Mouse (Mus musculus) embryonic facial prominence, embryonic 11.5 days (tissue): ENCODE data around the gene Olfr1501. TPM values are rescaled to one million over a fixed set of nuclear protein-coding genes. Genes with fewer than 3 reads are reported as not detected.
"Not testable (repeated sequence)": the region's sequence is repeated elsewhere in the genome, so short reads cannot be mapped to it uniquely, and the experiment has no call there.

Source experiments
- ATAC-seq: fragments of 200-750 bp; cut with Nextera tagmentation; replicated peaks from 2 replicates; pipeline ENCODE4 v1.8.0; 2017; ENCODE audit warnings: low read depth; ENCODE audit not compliant: insufficient number of reproducible peaks, low FRiP score, low TSS enrichment
- DNase-seq: peaks from one replicate; pipeline ENCODE4 v3.0.0-alpha.2; 2015; ENCODE audit warnings: low spot score
- H3K27ac ChIP-seq: fragments of 300-500 bp; sonication (generic); replicated peaks from 2 replicates; pipeline ENCODE4 v1.5.1; 2014; ENCODE audit warnings: mild to moderate bottlenecking, low read depth, low read length, control low read depth
- H3K27me3 ChIP-seq: fragments of 300-500 bp; sonication (generic); 2 replicates; pipeline ENCODE4 v1.6.1; 2014; ENCODE audit warnings: mild to moderate bottlenecking, low read length, moderate library complexity, mixed read lengths; ENCODE audit not compliant: control insufficient read depth, insufficient read depth
- H3K36me3 ChIP-seq: fragments of 300-500 bp; sonication (generic); replicated peaks from 2 replicates; pipeline ENCODE4 v1.6.1; 2014; ENCODE audit warnings: low read depth, mild to moderate bottlenecking, low read length, moderate library complexity, mixed read lengths; ENCODE audit not compliant: control insufficient read depth, insufficient read depth
- H3K4me1 ChIP-seq: fragments of 300-500 bp; sonication (generic); 2 replicates; pipeline ENCODE4 v1.6.1; 2014; ENCODE audit warnings: low read length, mixed read lengths; ENCODE audit not compliant: control insufficient read depth, insufficient read depth
- H3K4me2 ChIP-seq: fragments of 300-500 bp; sonication (generic); 2 replicates; pipeline ENCODE4 v1.6.1; 2014; ENCODE audit warnings: low read depth, mild to moderate bottlenecking, control low read depth, low read length, moderate library complexity
- H3K4me3 ChIP-seq: fragments of 300-500 bp; sonication (generic); 2 replicates; pipeline ENCODE4 v1.5.1; 2014; ENCODE audit warnings: low read depth, low read length, control low read depth
- H3K9ac ChIP-seq: fragments of 300-500 bp; sonication (generic); replicated peaks from 2 replicates; pipeline ENCODE4 v1.6.1; 2014; ENCODE audit warnings: mild to moderate bottlenecking, control low read depth, low read length
- H3K9me3 ChIP-seq: fragments of 300-500 bp; sonication (generic); replicated peaks from 2 replicates; pipeline ENCODE4 v1.6.1; 2016; ENCODE audit warnings: mild to moderate bottlenecking, low read length, inconsistent platforms, mixed read lengths; ENCODE audit not compliant: control insufficient read depth
- WGBS: fragments of 180-500 bp; shearing (Covaris S2); extraction: QIAGEN DNeasy Blood & Tissue Kit; methylation state at CpG from one replicate; pipeline ENCODE4 v1.1.7; 2014; 5-methylcytosine and 5-hydroxymethylcytosine counted together
- polyA plus RNA-seq: library from polyadenylated mRNA; unstranded; fragments of >200 nt; fragmentation: Nextera tagmentation; extraction: Ambion mirVana; gene quantifications from 2 replicates; pipeline ENCODE4 v1.2.1, GENCODE M21; 2014

The Olfr1501 gene
- polyA plus RNA-seq, 1 experiment from 2014 or later: not detected

DNA sequence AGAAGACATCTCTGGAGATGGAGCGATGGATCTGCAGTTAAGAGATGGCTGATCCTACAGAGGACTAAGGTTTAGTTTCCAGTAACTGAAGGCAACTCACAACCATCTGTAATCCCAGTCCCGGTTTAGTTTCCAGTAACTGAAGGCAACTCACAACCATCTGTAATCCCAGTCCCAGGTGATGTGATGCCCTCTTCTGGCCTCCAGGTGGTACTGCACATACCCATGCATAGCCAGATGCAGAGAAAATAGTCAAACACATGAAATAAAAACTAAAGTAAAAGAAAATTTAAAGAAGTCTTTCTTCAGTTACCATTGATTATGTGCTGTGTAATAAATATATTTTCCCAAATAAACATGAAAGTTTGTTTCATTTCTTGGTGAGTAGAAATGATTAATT lies 37.7 kb downstream of the Olfr1501 start:
- H3K4me2 ChIP-seq: no peak overlapping the region
- no peaks in the 10 kb centered on the region for H3K36me3 ChIP-seq
- 68% methylated on average over 2 of the region's 2 CpGs for WGBS
- H3K27ac ChIP-seq: no peak overlapping the region
- no peaks in the 10 kb centered on the region for H3K4me1 ChIP-seq
- H3K27me3 ChIP-seq: no peaks in the 10 kb centered on the region
- H3K9me3 ChIP-seq: no peaks in the 10 kb centered on the region
- no peak overlapping the region for H3K4me3 ChIP-seq
- DNase-seq (no peak), ATAC-seq (no peak)
- no peak overlapping the region for H3K9ac ChIP-seq

GRCm38 (mm10) chr19:13805486-13805885 lies 45.0 kb downstream of the Olfr1501 start:
- not testable (repeated sequence) for H3K36me3 ChIP-seq, H3K27me3 ChIP-seq, H3K4me2 ChIP-seq, H3K27ac ChIP-seq, DNase-seq, H3K9ac ChIP-seq, H3K9me3 ChIP-seq, H3K4me1 ChIP-seq, H3K4me3 ChIP-seq, ATAC-seq
- WGBS: 72% methylated on average over 1 of the region's 1 CpGs

DNA sequence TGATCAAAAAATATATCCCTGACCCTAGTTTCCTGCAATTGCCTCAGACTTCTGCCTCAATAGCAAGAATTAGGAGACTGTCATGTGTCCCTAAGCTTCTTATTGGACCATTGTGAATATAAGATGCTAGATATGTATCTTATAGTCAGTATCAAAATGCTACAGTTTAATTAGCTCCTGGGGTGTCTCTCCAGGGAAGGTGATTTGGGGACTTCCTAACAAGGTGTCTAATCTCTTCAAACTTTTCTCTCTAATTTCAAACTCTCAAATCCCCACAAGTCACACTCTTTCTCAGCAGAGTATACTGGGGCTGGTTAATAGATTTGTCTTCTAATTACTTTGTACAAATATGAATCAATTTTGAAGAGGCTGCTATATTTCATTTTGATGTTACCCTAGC lies 52.4 kb downstream of the Olfr1501 start, which contains the start of gene Olfr1497:
Gene Olfr1497, minus strand, starts transcription at position 101 of the 400 bp plus-strand sequence.
- Histone ChIP-seq H3K36me3 (no peaks in the 10 kb centered on the region), H3K4me2 (no peak within 1 kb of the TSS), H3K4me1 (no peaks in the 10 kb centered on the region), H3K9ac (no peak within 1 kb of the TSS), H3K27me3 (no peaks in the 10 kb centered on the region), H3K9me3 (no peaks in the 10 kb centered on the region), H3K27ac (no peak within 1 kb of the TSS), H3K4me3 (no peak within 1 kb of the TSS)
- ATAC-seq (no peak), DNase-seq (no peak)

Other genes with a start within 250 kb of the Olfr1501 start
- not detected in 2 replicates for gene Olfr1487, start 233.3 kb downstream of the Olfr1501 start, polyA plus RNA-seq
- not detected in 2 replicates for gene Olfr1489, start 219.1 kb downstream of the Olfr1501 start, polyA plus RNA-seq
- not detected in 2 replicates for gene Olfr1490, start 199.6 kb downstream of the Olfr1501 start, polyA plus RNA-seq
- gene Olfr1491, start 153.4 kb downstream of the Olfr1501 start, polyA plus RNA-seq: not detected in 2 replicates
- gene Olfr1493-ps1, start 127.4 kb downstream of the Olfr1501 start, polyA plus RNA-seq: not detected in 2 replicates
- not detected in 2 replicates for gene Olfr1494, start 111.0 kb downstream of the Olfr1501 start, polyA plus RNA-seq
- not detected in 2 replicates for gene Olfr1495, start 86.1 kb downstream of the Olfr1501 start, polyA plus RNA-seq
- gene Olfr1496, start 72.8 kb downstream of the Olfr1501 start, polyA plus RNA-seq: not detected in 2 replicates
- gene Olfr1497, start 52.5 kb downstream of the Olfr1501 start, polyA plus RNA-seq: not detected in 2 replicates
- not detected in 2 replicates for gene Olfr1499, start 31.2 kb downstream of the Olfr1501 start, polyA plus RNA-seq
- not detected in 2 replicates for gene Olfr1500, start 20.2 kb downstream of the Olfr1501 start, polyA plus RNA-seq
- not detected in 2 replicates for gene Olfr1502, start 11.1 kb upstream of the Olfr1501 start, polyA plus RNA-seq
- gene Olfr1504, start 47.2 kb upstream of the Olfr1501 start, polyA plus RNA-seq: not detected in 2 replicates
- gene Olfr1505, start 62.8 kb upstream of the Olfr1501 start, polyA plus RNA-seq: not detected in 2 replicates